Mouse (Mus musculus) E14TG2a.4 (cell line): Measurements from ENCODE around the gene Utp20.

Source experiments
- CTCF ChIP-seq: conservative IDR thresholded peaks from 2 replicates; pipeline ENCODE4 v1.5.1; 2014; ENCODE audit warnings: low read length
- NANOG ChIP-seq: IDR thresholded peaks from 2 replicates; pipeline ENCODE4 v1.6.1; 2014; ENCODE audit warnings: borderline replicate concordance, low read length, mixed read lengths

GRCm38 (mm10) chr10:88849976-88850375 lies 23.4 kb upstream of the Utp20 start:
- TF ChIP-seq NANOG (no peak), CTCF (no peak)
